Mouse (Mus musculus): Measurements from ENCODE around the gene Adamts9. TPM values are rescaled to one million over a fixed set of nuclear protein-coding genes. Genes with fewer than 3 reads are reported as not detected.

Adamts9 gene
- polyA plus RNA-seq, 1 experiment from 2014 or later: 13.8 TPM

- no peaks in the 10 kb centered on the region for H3K9me3 ChIP-seq (ENCODE audit: control insufficient read depth, low read length)
- H3K9ac ChIP-seq (ENCODE audit: low read length): no peak overlapping the region
- no peak for ATAC-seq (ENCODE audit: low read depth)
- H3K36me3 ChIP-seq (ENCODE audit: control insufficient read depth, insufficient read depth, low read length): peaks cover 48% of the 10 kb centered on the region
- no peaks in the 10 kb centered on the region for H3K4me1 ChIP-seq (replicated peaks; ENCODE audit: control insufficient read depth, insufficient read depth, low read length)
- no peak overlapping the region for H3K4me2 ChIP-seq (ENCODE audit: low read depth, low read length)
- no peaks in the 10 kb centered on the region for H3K27me3 ChIP-seq (ENCODE audit: control insufficient read depth, insufficient read depth, low read depth, low read length)
- H3K4me3 ChIP-seq (ENCODE audit: low read length): no peak overlapping the region
- H3K27ac ChIP-seq (ENCODE audit: low read length): no peak overlapping the region
- 58% methylated on average over 1 of the region's 1 CpGs for WGBS
These were observed 39.3 kb downstream of the Adamts9 start for GRCm38 (mm10) chr6:92904037-92904436.

GRCm38 (mm10) chr6:92891535-92891934, 51.8 kb downstream of the Adamts9 start:
- no peak overlapping the region for H3K4me3 ChIP-seq (ENCODE audit: low read length)
- 40% methylated on average over 1 of the region's 1 CpGs for WGBS
- no peak overlapping the region for H3K9ac ChIP-seq (ENCODE audit: low read length)

GRCm38 (mm10) chr6:92883131-92883900, 60.0 kb downstream of the Adamts9 start:
- Histone ChIP-seq H3K4me3 (ENCODE audit: low read length) (no peak overlapping the region), H3K9me3 (ENCODE audit: control insufficient read depth, low read length) (no peaks in the 10 kb centered on the region), H3K27ac (ENCODE audit: low read length) (no peak overlapping the region), H3K9ac (ENCODE audit: low read length) (no peak overlapping the region), H3K36me3 (ENCODE audit: control insufficient read depth, insufficient read depth, low read length) (peaks cover 54% of the 10 kb centered on the region), H3K4me1 (replicated peaks; ENCODE audit: control insufficient read depth, insufficient read depth, low read length) (no peaks in the 10 kb centered on the region), H3K27me3 (ENCODE audit: control insufficient read depth, insufficient read depth, low read depth, low read length) (no peaks in the 10 kb centered on the region), H3K4me2 (ENCODE audit: low read depth, low read length) (no peak overlapping the region)
- ATAC-seq (ENCODE audit: low read depth): no peak
- WGBS: 74% methylated on average over 9 of the region's 9 CpGs

More at GRCm38 (mm10) chr6:92891535-92891934, 51.8 kb downstream of the Adamts9 start:
- no peak for ATAC-seq (ENCODE audit: low read depth)
- H3K4me2 ChIP-seq (ENCODE audit: low read depth, low read length): no peak overlapping the region
- H3K36me3 ChIP-seq (ENCODE audit: control insufficient read depth, insufficient read depth, low read length): peaks cover 54% of the 10 kb centered on the region
- H3K27ac ChIP-seq (ENCODE audit: low read length): no peak overlapping the region
- no peaks in the 10 kb centered on the region for H3K27me3 ChIP-seq (ENCODE audit: control insufficient read depth, insufficient read depth, low read depth, low read length)
- no peaks in the 10 kb centered on the region for H3K4me1 ChIP-seq (replicated peaks; ENCODE audit: control insufficient read depth, insufficient read depth, low read length)
- no peaks in the 10 kb centered on the region for H3K9me3 ChIP-seq (ENCODE audit: control insufficient read depth, low read length)

GRCm38 (mm10) chr6:92882446-92882845, 60.8 kb downstream of the Adamts9 start:
- Histone ChIP-seq H3K27me3 (ENCODE audit: control insufficient read depth, insufficient read depth, low read depth, low read length) (no peaks in the 10 kb centered on the region), H3K9me3 (ENCODE audit: control insufficient read depth, low read length) (no peaks in the 10 kb centered on the region), H3K4me3 (ENCODE audit: low read length) (no peak overlapping the region), H3K4me2 (ENCODE audit: low read depth, low read length) (no peak overlapping the region), H3K4me1 (replicated peaks; ENCODE audit: control insufficient read depth, insufficient read depth, low read length) (no peaks in the 10 kb centered on the region), H3K9ac (ENCODE audit: low read length) (no peak overlapping the region), H3K36me3 (ENCODE audit: control insufficient read depth, insufficient read depth, low read length) (peaks cover 57% of the 10 kb centered on the region), H3K27ac (ENCODE audit: low read length) (no peak overlapping the region)
- 76% methylated on average over 5 of the region's 5 CpGs for WGBS
- ATAC-seq (ENCODE audit: low read depth): no peak

GRCm38 (mm10) chr6:92879700-92880265, 63.5 kb downstream of the Adamts9 start:
- H3K27me3 ChIP-seq (ENCODE audit: control insufficient read depth, insufficient read depth, low read depth, low read length): no peaks in the 10 kb centered on the region
- H3K36me3 ChIP-seq (ENCODE audit: control insufficient read depth, insufficient read depth, low read length): peaks cover 41% of the 10 kb centered on the region
- H3K27ac ChIP-seq (ENCODE audit: low read length): no peak overlapping the region
- H3K4me3 ChIP-seq (ENCODE audit: low read length): no peak overlapping the region
- peaks cover 6% of the 10 kb centered on the region for H3K4me1 ChIP-seq (replicated peaks; ENCODE audit: control insufficient read depth, insufficient read depth, low read length)
- H3K9me3 ChIP-seq (ENCODE audit: control insufficient read depth, low read length): no peaks in the 10 kb centered on the region
- H3K9ac ChIP-seq (ENCODE audit: low read length): no peak overlapping the region
- ATAC-seq (ENCODE audit: low read depth): no peak
- 74% methylated on average over 14 of the region's 14 CpGs for WGBS
- no peak overlapping the region for H3K4me2 ChIP-seq (ENCODE audit: low read depth, low read length)

GRCm38 (mm10) chr6:92878771-92879170, 64.5 kb downstream of the Adamts9 start:
- no peak for ATAC-seq (ENCODE audit: low read depth)
- Histone ChIP-seq H3K9ac (ENCODE audit: low read length) (no peak overlapping the region), H3K27me3 (ENCODE audit: control insufficient read depth, insufficient read depth, low read depth, low read length) (no peaks in the 10 kb centered on the region), H3K27ac (ENCODE audit: low read length) (no peak overlapping the region), H3K4me3 (ENCODE audit: low read length) (no peak overlapping the region), H3K4me1 (replicated peaks; ENCODE audit: control insufficient read depth, insufficient read depth, low read length) (peaks cover 9% of the 10 kb centered on the region), H3K4me2 (ENCODE audit: low read depth, low read length) (no peak overlapping the region), H3K9me3 (ENCODE audit: control insufficient read depth, low read length) (no peaks in the 10 kb centered on the region), H3K36me3 (ENCODE audit: control insufficient read depth, insufficient read depth, low read length) (peaks cover 40% of the 10 kb centered on the region)
- WGBS: 83% methylated on average over 5 of the region's 5 CpGs

GRCm38 (mm10) chr6:92877236-92877635, 66.1 kb downstream of the Adamts9 start:
- H3K4me1 ChIP-seq (replicated peaks; ENCODE audit: control insufficient read depth, insufficient read depth, low read length): peaks cover 12% of the 10 kb centered on the region
- peaks cover 41% of the 10 kb centered on the region for H3K36me3 ChIP-seq (ENCODE audit: control insufficient read depth, insufficient read depth, low read length)
- H3K9ac ChIP-seq (ENCODE audit: low read length): no peak overlapping the region
- H3K4me3 ChIP-seq (ENCODE audit: low read length): no peak overlapping the region
- no peaks in the 10 kb centered on the region for H3K27me3 ChIP-seq (ENCODE audit: control insufficient read depth, insufficient read depth, low read depth, low read length)
- 88% methylated on average over 4 of the region's 4 CpGs for WGBS
- H3K27ac ChIP-seq (ENCODE audit: low read length): no peak overlapping the region
- ATAC-seq (ENCODE audit: low read depth): no peak
- no peaks in the 10 kb centered on the region for H3K9me3 ChIP-seq (ENCODE audit: control insufficient read depth, low read length)
- H3K4me2 ChIP-seq (ENCODE audit: low read depth, low read length): no peak overlapping the region

GRCm38 (mm10) chr6:92876121-92876520, 67.2 kb downstream of the Adamts9 start:
- H3K27ac ChIP-seq (ENCODE audit: low read length): peak overlapping the region; percentile 86
- peak; percentile 27; the same call in 1 of the 2 replicates for ATAC-seq (ENCODE audit: low read depth)
- peaks cover 36% of the 10 kb centered on the region for H3K36me3 ChIP-seq (ENCODE audit: control insufficient read depth, insufficient read depth, low read length)
- no peaks in the 10 kb centered on the region for H3K27me3 ChIP-seq (ENCODE audit: control insufficient read depth, insufficient read depth, low read depth, low read length)
- 33% methylated on average over 5 of the region's 5 CpGs for WGBS
- no peaks in the 10 kb centered on the region for H3K9me3 ChIP-seq (ENCODE audit: control insufficient read depth, low read length)
- H3K4me2 ChIP-seq (ENCODE audit: low read depth, low read length): no peak overlapping the region
- H3K4me3 ChIP-seq (ENCODE audit: low read length): no peak overlapping the region
- peaks cover 15% of the 10 kb centered on the region for H3K4me1 ChIP-seq (replicated peaks; ENCODE audit: control insufficient read depth, insufficient read depth, low read length)
- H3K9ac ChIP-seq (ENCODE audit: low read length): no peak overlapping the region

- Histone ChIP-seq H3K9ac (ENCODE audit: low read length) (no peak overlapping the region), H3K4me3 (ENCODE audit: low read length) (no peak overlapping the region), H3K9me3 (ENCODE audit: control insufficient read depth, low read length) (no peaks in the 10 kb centered on the region), H3K27me3 (ENCODE audit: control insufficient read depth, insufficient read depth, low read depth, low read length) (no peaks in the 10 kb centered on the region), H3K4me1 (replicated peaks; ENCODE audit: control insufficient read depth, insufficient read depth, low read length) (peaks cover 19% of the 10 kb centered on the region), H3K36me3 (ENCODE audit: control insufficient read depth, insufficient read depth, low read length) (peaks cover 32% of the 10 kb centered on the region), H3K27ac (ENCODE audit: low read length) (peak overlapping the region; percentile 86), H3K4me2 (ENCODE audit: low read depth, low read length) (no peak overlapping the region)
- 70% methylated on average over 2 of the region's 2 CpGs for WGBS
- no peak for ATAC-seq (ENCODE audit: low read depth)
These were observed 68.0 kb downstream of the Adamts9 start for GRCm38 (mm10) chr6:92875340-92875739.

All from lung, embryonic 16.5 days (tissue).